Mouse (Mus musculus) spleen, adult 2 months (tissue): ENCODE results near the gene Ston2. TPM values are rescaled to one million over a fixed set of nuclear protein-coding genes. Genes with fewer than 3 reads are reported as not detected.
A peak's percentile ranks its signal among the peaks of the same experiment; 100 is the strongest.

Experiments
- DNase-seq, 2 experiments: peaks; one replicate each; pipeline versions ENCODE4 v3.0.0 to v3.0.0-alpha.2; 2012 to 2021; ENCODE audit warnings: low spot score in 2 of 2, low read depth in 1 of 2
- H3K27ac ChIP-seq: fragments of 200-500 bp; 2 replicates; pipeline ENCODE4 v1.5.1; 2012; ENCODE audit warnings: low read length, inconsistent platforms; ENCODE audit not compliant: insufficient read depth
- H3K27me3 ChIP-seq: fragments of 200-500 bp; 2 replicates; pipeline ENCODE4 v1.6.1; 2012; ENCODE audit warnings: mild to moderate bottlenecking, moderate library complexity, low read length, inconsistent platforms; ENCODE audit not compliant: control insufficient read depth, insufficient read depth
- H3K36me3 ChIP-seq: fragments of 200-500 bp; 2 replicates; pipeline ENCODE4 v1.6.1; 2012; ENCODE audit warnings: mild to moderate bottlenecking, low read length, inconsistent platforms; ENCODE audit not compliant: control insufficient read depth, insufficient read depth
- H3K4me1 ChIP-seq: fragments of 200-500 bp; 2 replicates; pipeline ENCODE4 v1.6.1; 2011; ENCODE audit warnings: inconsistent platforms; ENCODE audit not compliant: control insufficient read depth, insufficient read depth, insufficient read length
- H3K4me3 ChIP-seq: fragments of 200-500 bp; 2 replicates; pipeline ENCODE4 v1.5.1; 2011; ENCODE audit warnings: mild to moderate bottlenecking, inconsistent platforms; ENCODE audit not compliant: insufficient read depth, insufficient read length; ENCODE audit errors: extremely low read depth
- CTCF ChIP-seq: fragments of 200-500 bp; IDR thresholded peaks from 2 replicates; pipeline ENCODE4 v1.5.1; 2011; ENCODE audit warnings: mild to moderate bottlenecking, inconsistent platforms; ENCODE audit not compliant: insufficient read depth, insufficient read length, insufficient replicate concordance; ENCODE audit errors: extremely low read depth
- POLR2A ChIP-seq: fragments of 200-500 bp; IDR thresholded peaks from 2 replicates; pipeline ENCODE4 v1.6.1; 2011; ENCODE audit warnings: low read depth, low read length, inconsistent platforms
- WGBS: fragments of 180-500 bp; shearing (Covaris S2); methylation state at CpG from one replicate; pipeline ENCODE4 v1.1.7; 2018; 5-methylcytosine and 5-hydroxymethylcytosine counted together
- polyA plus RNA-seq: library from polyadenylated mRNA; depleted of rRNA; stranded (reverse); fragments of >200 nt; gene quantifications from 2 replicates; pipeline ENCODE4 v1.2.3, GENCODE M21; 2012

Ston2 gene
- polyA plus RNA-seq, 1 experiment, result 8.1 TPM

- peak overlapping the region; percentile 4; the same call in 1 of the 2 replicates for H3K27ac ChIP-seq
- 4% methylated on average over 50 of the region's 51 CpGs for WGBS
- TF ChIP-seq POLR2A (no peak), CTCF (no peak)
- H3K36me3 ChIP-seq, result no peaks in the 10 kb centered on the region
- peaks cover 14% of the 10 kb centered on the region for H3K27me3 ChIP-seq
- no peak for DNase-seq
- H3K4me1 ChIP-seq, result peaks cover 8% of the 10 kb centered on the region
- peak overlapping the region; percentile 61 for H3K4me3 ChIP-seq
Observed at GRCm38 (mm10) chr12:91778211-91779003, 9.8 kb downstream of the Ston2 start.

DNA sequence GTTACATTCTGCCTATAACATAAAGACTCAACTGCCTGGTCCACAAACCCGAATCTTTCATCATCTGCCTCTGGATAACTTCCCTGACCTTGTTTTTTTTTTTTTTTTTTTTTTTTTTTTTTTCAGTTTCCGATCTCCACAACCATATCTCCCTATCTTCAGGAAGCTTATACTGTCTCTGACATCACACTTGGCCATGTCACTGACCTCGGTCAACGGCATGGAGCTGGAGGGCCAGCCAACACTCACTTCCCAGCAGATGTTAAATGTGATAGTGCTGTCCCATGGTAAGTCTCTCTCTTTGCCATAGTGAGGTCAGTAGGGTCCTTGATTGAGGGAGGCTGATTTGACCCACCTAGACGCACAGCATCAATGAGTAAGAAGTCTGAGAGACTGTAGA, 11.8 kb downstream of the Ston2 start:
- TF ChIP-seq CTCF, result no peak
- TF ChIP-seq POLR2A, result no peak
- Histone ChIP-seq H3K4me1 (peaks cover 8% of the 10 kb centered on the region), H3K4me3 (no peak overlapping the region), H3K27ac (no peak overlapping the region), H3K36me3 (no peaks in the 10 kb centered on the region), H3K27me3 (peaks cover 14% of the 10 kb centered on the region)
- 75% methylated on average over 5 of the region's 5 CpGs for WGBS
- DNase-seq, result no peak

GRCm38 (mm10) chr12:91774811-91775284, 13.3 kb downstream of the Ston2 start:
- WGBS, result 55% methylated on average over 8 of the region's 8 CpGs
- Histone ChIP-seq H3K36me3 (no peaks in the 10 kb centered on the region), H3K4me3 (no peak overlapping the region), H3K4me1 (peaks cover 8% of the 10 kb centered on the region), H3K27ac (no peak overlapping the region), H3K27me3 (peaks cover 14% of the 10 kb centered on the region)
- TF ChIP-seq POLR2A, result no peak
- TF ChIP-seq CTCF, result no peak
- DNase-seq, result no peak

DNA sequence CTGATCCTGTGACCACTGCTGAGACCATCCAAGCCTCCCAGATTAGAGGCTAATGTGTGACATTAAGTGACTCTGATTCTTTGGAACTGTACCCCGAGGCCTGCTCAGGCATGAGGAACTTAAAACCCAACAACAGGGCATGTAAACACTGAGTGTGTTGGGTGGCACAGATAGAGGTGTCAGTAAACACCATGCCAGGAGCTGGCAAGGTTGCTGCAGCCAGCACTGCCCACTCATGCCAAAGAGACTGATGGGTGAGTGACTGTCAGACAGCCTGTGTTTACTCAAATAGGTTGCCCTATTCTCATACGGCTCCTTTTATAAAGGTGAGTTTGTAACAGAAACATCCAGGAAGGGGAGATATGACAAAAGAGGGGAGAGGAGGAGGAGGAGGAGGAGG, 19.3 kb downstream of the Ston2 start:
- WGBS, result 77% methylated on average over 2 of the region's 2 CpGs
- H3K27me3 ChIP-seq, result peaks cover 5% of the 10 kb centered on the region; the same call in 1 of the 2 replicates
- H3K4me3 ChIP-seq, result no peak overlapping the region

DNA sequence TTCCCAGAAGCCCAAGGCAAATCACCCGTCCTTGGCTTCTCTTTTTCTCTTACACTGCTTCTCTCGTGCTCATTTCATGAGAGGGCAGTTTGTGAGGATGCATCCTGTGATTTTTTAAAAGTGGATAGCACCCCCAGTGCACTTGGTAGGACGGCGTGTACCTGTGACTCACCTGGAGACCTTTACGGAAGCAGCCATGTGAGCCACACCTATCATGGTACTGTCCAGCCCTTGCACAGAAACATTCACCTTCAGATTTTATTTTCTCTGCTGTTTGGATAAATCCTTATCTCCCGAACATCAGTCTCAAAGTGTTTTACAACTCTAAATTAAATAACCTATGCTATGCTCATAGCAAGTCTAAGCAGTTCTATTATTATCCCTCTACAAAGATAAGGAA, 20.0 kb downstream of the Ston2 start:
- WGBS, result 87% methylated on average over 6 of the region's 6 CpGs
- Histone ChIP-seq H3K36me3 (no peaks in the 10 kb centered on the region), H3K27ac (no peak overlapping the region), H3K27me3 (peaks cover 5% of the 10 kb centered on the region; the same call in 1 of the 2 replicates), H3K4me1 (peaks cover 11% of the 10 kb centered on the region; the same call in 1 of the 2 replicates), H3K4me3 (no peak overlapping the region)
- no peak for DNase-seq
- TF ChIP-seq POLR2A (no peak), CTCF (no peak)

More for the DNA sequence above, 19.3 kb downstream of the Ston2 start:
- Histone ChIP-seq H3K27ac (no peak overlapping the region), H3K4me1 (peaks cover 11% of the 10 kb centered on the region; the same call in 1 of the 2 replicates), H3K36me3 (no peaks in the 10 kb centered on the region)
- DNase-seq, result no peak
- TF ChIP-seq POLR2A (no peak), CTCF (no peak)

- Histone ChIP-seq H3K27me3 (peaks cover 5% of the 10 kb centered on the region; the same call in 1 of the 2 replicates), H3K4me1 (peaks cover 11% of the 10 kb centered on the region; the same call in 1 of the 2 replicates), H3K27ac (no peak overlapping the region), H3K36me3 (no peaks in the 10 kb centered on the region), H3K4me3 (peak overlapping the region; percentile 46)
- no peak for TF ChIP-seq CTCF
- TF ChIP-seq POLR2A, result no peak
- WGBS, result 6% methylated on average over 14 of the region's 14 CpGs
- peak; percentile 53 to 68 for DNase-seq
Observed at GRCm38 (mm10) chr12:91766338-91767107, 21.7 kb downstream of the Ston2 start.
